13 mouse cellular contexts compared by ENCODE assay signal in genomic region chr6:8955817-8956529, GRCm38 (mm10). TPM values are rescaled to one million over a fixed set of nuclear protein-coding genes. Genes with fewer than 3 reads are reported as not detected.
DNase-seq lines count a peak whose midpoint lies in the region; ATAC-seq and TF ChIP-seq lines count a peak whose summit lies in the region.
"Had no signal": no experiment of that assay in that cellular context is flagged by ENCODE, and none has a peak within 500 bp of the region (broad histone marks: within the 10 kb centered on the region; RNA-seq: fewer than 3 reads in every experiment).

No protein-coding gene starts in this region.

- H3K9ac ChIP-seq in ES-Bruce4 (ENCODE audit: low read depth, poor library complexity, severe bottlenecking) = no peak overlapping the region
- peak overlapping the region; percentile 4; the same call in 1 of the 2 replicates for H3K9ac ChIP-seq in forebrain, postnatal 0 days
- H3K9ac ChIP-seq in midbrain, embryonic 14.5 days (replicated peaks; ENCODE audit: low read length) = peak overlapping the region; percentile 39; the same call in 1 of the 2 replicates

- H3K36me3 ChIP-seq in ES-Bruce4 (ENCODE audit: control insufficient read depth, insufficient read depth, low read length, poor library complexity, severe bottlenecking) = no peaks in the 10 kb centered on the region
- no peaks in the 10 kb centered on the region for H3K36me3 ChIP-seq in forebrain, postnatal 0 days (ENCODE audit: insufficient read depth)
- H3K36me3 ChIP-seq in midbrain, embryonic 14.5 days (ENCODE audit: control insufficient read depth, insufficient read depth, low read length) = no peaks in the 10 kb centered on the region

- H3K4me1 ChIP-seq in ES-Bruce4 (ENCODE audit: control insufficient read depth, insufficient read depth, low read length) = no peaks in the 10 kb centered on the region
- peaks cover 16% of the 10 kb centered on the region for H3K4me1 ChIP-seq in forebrain, postnatal 0 days (ENCODE audit: insufficient read depth)
- H3K4me1 ChIP-seq in midbrain, embryonic 14.5 days (ENCODE audit: control insufficient read depth, insufficient read depth, low read length) = peaks cover 19% of the 10 kb centered on the region

- no peaks in the 10 kb centered on the region for H3K27me3 ChIP-seq in ES-Bruce4 (ENCODE audit: control insufficient read depth, insufficient read depth, low read length, poor library complexity, severe bottlenecking)
- H3K27me3 ChIP-seq in forebrain, postnatal 0 days (ENCODE audit: insufficient read depth, low read length) = peaks cover 35% of the 10 kb centered on the region
- peaks cover 37% of the 10 kb centered on the region for H3K27me3 ChIP-seq in midbrain, embryonic 14.5 days (ENCODE audit: control insufficient read depth, insufficient read depth, low read length)

- peak; percentile 40; the same call in 1 of the 2 replicates for ATAC-seq in forebrain, postnatal 0 days
- ATAC-seq in midbrain, embryonic 14.5 days (ENCODE audit: low FRiP score, low TSS enrichment) = no peak
- no peak for ATAC-seq in erythroblast, adult 5-6 weeks (replicated peaks; ENCODE audit: low FRiP score, poor library complexity, severe bottlenecking)

- peak overlapping the region; percentile 56 for H3K4me3 ChIP-seq in ES-Bruce4 (ENCODE audit: low read depth, low read length)
- H3K4me3 ChIP-seq in forebrain, postnatal 0 days (ENCODE audit: low read depth, low read length) = peak overlapping the region; percentile 23
- peak overlapping the region; percentile 32 for H3K4me3 ChIP-seq in midbrain, embryonic 14.5 days (replicated peaks; ENCODE audit: low read depth, low read length)
- no peak overlapping the region for H3K4me3 ChIP-seq in gastrocnemius, adult 2 months

- peak; percentile 33 for DNase-seq in ZHBTc4 (ENCODE audit: low read depth, low spot score)
- DNase-seq in forebrain, postnatal 0 days = peak; percentile 66
- DNase-seq in midbrain, embryonic 14.5 days = peak; percentile 54
- DNase-seq in gastrocnemius, adult 18-20 months (ENCODE audit: low spot score) = no peak
- DNase-seq in gastrocnemius, adult 2 months = no peak
- no peak for DNase-seq in ovary, postnatal 36 days (ENCODE audit: low spot score)
- DNase-seq: adrenal gland, adult 2 months; cerebellum, adult 8-10 months; heart, postnatal 14 days; lung, postnatal 4 days had no signal

- TF ChIP-seq CTCF in ES-Bruce4 (IDR thresholded peaks at IDR 0.05; ENCODE audit: low read depth, low read length) = no peak
- TF ChIP-seq CTCF in forebrain, postnatal 0 days (IDR thresholded peaks at IDR 0.05; ENCODE audit: low read depth) = no peak
- TF ChIP-seq CTCF in gastrocnemius, adult 2 months (IDR thresholded peaks at IDR 0.05) = no peak

- H3K27ac ChIP-seq in ES-Bruce4 (ENCODE audit: insufficient read depth, low read length) = no peak overlapping the region
- H3K27ac ChIP-seq in forebrain, postnatal 0 days (ENCODE audit: low read depth, low read length) = peak overlapping the region; percentile 42
- peak overlapping the region; percentile 60 for H3K27ac ChIP-seq in midbrain, embryonic 14.5 days (replicated peaks; ENCODE audit: low read depth, low read length)
- H3K27ac ChIP-seq in gastrocnemius, adult 2 months = no peak overlapping the region

- intact Hi-C loops in gastrocnemius, adult 2 months (cut with DNase I) = no loop called here

- WGBS in forebrain, postnatal 0 days = 1% methylated on average over 35 of the region's 35 CpGs
- WGBS in midbrain, embryonic 14.5 days = 1% methylated on average over 35 of the region's 35 CpGs

- no peak for TF ChIP-seq POLR2A in ES-Bruce4 (IDR thresholded peaks at IDR 0.05; ENCODE audit: insufficient read depth, low read length)

- H3K9me3 ChIP-seq in ES-Bruce4 (replicated peaks; ENCODE audit: control insufficient read depth, insufficient read depth, low read length, poor library complexity, severe bottlenecking) = no peaks in the 10 kb centered on the region
- no peaks in the 10 kb centered on the region for H3K9me3 ChIP-seq in forebrain, postnatal 0 days (ENCODE audit: low read length)
- H3K9me3 ChIP-seq in midbrain, embryonic 14.5 days (ENCODE audit: control insufficient read depth, low read length) = no peaks in the 10 kb centered on the region

- no peak for TF ChIP-seq EP300 in ES-Bruce4 (IDR thresholded peaks at IDR 0.05; ENCODE audit: insufficient read depth, low read depth, low read length)

- H3K4me2 ChIP-seq in forebrain, postnatal 0 days (ENCODE audit: low read depth) = peak overlapping the region; percentile 43
- peak overlapping the region; percentile 63 for H3K4me2 ChIP-seq in midbrain, embryonic 14.5 days (ENCODE audit: low read length)

RNA-seq across cellular contexts. Expression of gene Nxph1, which starts 7.7 kb away (rescaled TPM):
- not detected in 2 replicates for polyA plus RNA-seq in ES-Bruce4 (2011; ENCODE audit: insufficient read depth, insufficient read length, low read depth, missing spikeins)
- total RNA-seq in forebrain, postnatal 0 days (2014; rRNA removed) = 50.4 and 59.5 TPM in 2 replicates
- 67.0 and 78.8 TPM in 2 replicates for polyA plus RNA-seq in forebrain, postnatal 0 days (2015; fragmentation: Nextera tagmentation; extraction: Ambion mirVana)
- 82.6 TPM in 2 replicates for polyA plus RNA-seq in midbrain, embryonic 14.5 days (2014; fragmentation: Nextera tagmentation; extraction: Ambion mirVana)
- not detected for total RNA-seq in gastrocnemius, adult 18-20 months (2021)
- total RNA-seq in erythroblast, adult 5-6 weeks (2015; ENCODE audit: low replicate concordance) = not detected in 2 replicates
- not detected in 2 replicates for total RNA-seq in erythroblast, adult 5-6 weeks (2017; ENCODE audit: low replicate concordance)
- not detected for total RNA-seq in gastrocnemius, adult 2 months (2021)
- total RNA-seq: heart, postnatal 14 days; MEL had no signal

Comparison
In these comparisons a context has a peak if more than half of its experiments do, and no peak if none do; other contexts are left out.
1. H3K27ac ChIP-seq: peak in forebrain, postnatal 0 days (single experiment) and midbrain, embryonic 14.5 days (single experiment); none in ES-Bruce4 (single experiment) and gastrocnemius, adult 2 months (single experiment).
2. DNase-seq: peak in ZHBTc4 (single experiment), forebrain, postnatal 0 days (single experiment) and midbrain, embryonic 14.5 days (single experiment); none in gastrocnemius, adult 18-20 months (single experiment), gastrocnemius, adult 2 months (single experiment) and ovary, postnatal 36 days (single experiment).
3. RNA of gene Nxph1, which starts 7.7 kb away (total RNA-seq): 50.4 to 59.5 TPM in forebrain, postnatal 0 days; not detected in gastrocnemius, adult 18-20 months, not detected in erythroblast, adult 5-6 weeks and not detected in gastrocnemius, adult 2 months; every median in the first group is over 10 times any median in the second.